Mouse (Mus musculus) neural tube, embryonic 10.5 days (tissue): ENCODE results near the gene Fnbp1.

ENCODE experiments used
- DNase-seq: peaks from one replicate; pipeline ENCODE4 v3.0.0-alpha.2; 2017; ENCODE audit warnings: low spot score; ENCODE audit errors: extremely low spot score

Gene Fnbp1

DNA sequence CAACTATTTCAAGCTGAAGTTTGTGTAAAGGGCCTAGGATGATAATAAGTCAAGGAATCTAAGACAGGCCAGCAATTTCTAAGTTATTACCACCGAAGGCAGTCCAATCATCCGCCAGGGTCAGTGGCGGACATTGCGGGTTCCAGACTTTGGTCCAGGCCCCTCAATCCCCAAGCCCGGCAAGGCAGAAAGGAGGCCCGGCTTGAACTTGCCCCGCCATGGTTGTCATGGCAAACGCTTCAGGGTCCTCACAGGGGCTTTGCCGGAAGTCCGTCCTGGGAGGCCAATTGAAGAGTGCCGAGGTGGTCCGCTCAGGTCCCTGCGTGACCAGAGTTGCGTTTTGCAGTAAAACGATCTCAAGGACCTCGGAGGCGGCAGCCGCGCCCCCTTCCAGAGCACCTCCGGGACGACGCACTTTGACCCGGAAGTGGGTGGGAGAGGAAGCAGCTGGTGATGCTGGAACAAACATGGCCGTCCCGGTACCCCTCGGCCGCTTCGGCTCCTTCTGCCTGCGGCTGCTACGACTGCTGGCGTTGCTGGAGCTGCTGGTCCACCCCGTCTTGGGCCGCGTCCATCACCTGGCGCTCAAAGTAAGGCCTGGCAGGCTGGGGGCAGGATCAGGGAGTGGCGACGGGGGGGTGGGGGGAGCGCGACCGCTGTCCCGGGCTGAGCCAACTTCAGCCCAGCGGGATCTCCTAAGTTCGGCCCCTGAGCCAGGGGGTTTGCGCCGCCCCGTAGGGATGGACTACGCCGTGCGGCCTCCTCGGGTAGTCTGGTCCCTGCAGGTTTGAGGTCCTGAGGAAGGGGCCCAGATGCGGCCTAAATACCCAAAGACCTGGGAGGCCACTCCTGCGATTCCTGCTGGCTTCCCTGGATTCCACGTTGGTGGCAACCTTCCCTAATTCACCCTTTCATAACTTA, 10.3 kb upstream of the Fnbp1 start, which contains the start of gene Gpr107:
Gpr107 (plus strand) TSS at position 425 of the 921 bp plus-strand sequence.
- DNase-seq: peak; percentile 90

DNA sequence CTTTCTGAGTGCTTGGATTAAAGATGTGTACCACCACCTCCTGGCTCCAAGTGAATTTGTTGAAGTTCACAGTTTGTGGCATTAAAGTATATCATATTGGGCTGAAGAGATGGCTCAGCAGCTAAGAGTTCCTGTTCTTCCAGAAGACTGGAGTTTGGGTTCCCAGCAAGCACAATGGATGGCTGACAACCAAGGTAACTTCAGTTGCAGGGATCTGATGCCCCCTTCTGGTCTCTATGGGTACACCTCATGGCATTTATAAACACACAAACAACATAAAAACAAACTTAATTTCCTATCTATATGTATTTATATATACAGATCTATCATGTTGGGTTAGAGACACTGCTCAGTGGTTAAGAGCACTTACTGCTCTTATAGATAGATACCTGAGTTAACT, 9.0 kb upstream of the Fnbp1 start:
- no peak for DNase-seq

DNA sequence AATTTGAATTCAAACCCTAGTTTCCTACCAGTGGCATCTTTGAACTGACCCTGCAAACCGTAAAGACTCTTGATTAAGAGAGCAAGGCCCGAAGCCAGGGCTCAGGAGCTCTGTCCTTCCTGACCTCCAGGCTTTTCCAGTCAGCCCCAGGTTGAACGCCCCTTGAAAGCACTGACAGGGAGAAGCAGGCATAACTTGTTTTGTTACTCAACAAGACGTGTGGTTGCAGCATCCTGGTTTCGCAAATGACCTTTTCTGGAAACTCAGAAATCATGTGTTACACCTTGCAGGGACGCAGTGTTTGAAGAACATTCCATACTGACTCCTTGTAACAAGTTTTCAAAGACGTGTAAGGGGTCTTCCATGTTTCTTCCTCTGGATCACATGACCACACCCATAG, 5.2 kb upstream of the Fnbp1 start:
- DNase-seq: no peak

DNA sequence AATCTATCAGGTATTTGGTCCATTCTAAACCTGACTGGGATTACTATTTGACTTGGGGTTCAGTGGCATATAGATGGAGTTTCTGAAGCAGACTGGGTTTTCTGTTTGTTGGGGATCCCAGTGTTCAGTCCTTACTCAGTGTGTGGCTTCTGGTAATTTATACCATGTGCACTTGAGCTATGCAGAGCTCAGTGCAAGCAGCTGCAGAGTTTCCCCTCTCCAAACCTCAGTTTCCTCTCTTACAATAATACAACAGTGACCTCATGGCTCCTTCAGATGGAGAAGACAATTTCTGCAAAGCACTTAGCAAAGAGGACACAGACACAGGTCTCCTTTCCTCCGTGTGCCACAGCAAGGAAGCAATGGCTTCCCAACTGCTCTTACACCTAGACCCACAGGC, 3.1 kb upstream of the Fnbp1 start:
- DNase-seq: no peak

DNA sequence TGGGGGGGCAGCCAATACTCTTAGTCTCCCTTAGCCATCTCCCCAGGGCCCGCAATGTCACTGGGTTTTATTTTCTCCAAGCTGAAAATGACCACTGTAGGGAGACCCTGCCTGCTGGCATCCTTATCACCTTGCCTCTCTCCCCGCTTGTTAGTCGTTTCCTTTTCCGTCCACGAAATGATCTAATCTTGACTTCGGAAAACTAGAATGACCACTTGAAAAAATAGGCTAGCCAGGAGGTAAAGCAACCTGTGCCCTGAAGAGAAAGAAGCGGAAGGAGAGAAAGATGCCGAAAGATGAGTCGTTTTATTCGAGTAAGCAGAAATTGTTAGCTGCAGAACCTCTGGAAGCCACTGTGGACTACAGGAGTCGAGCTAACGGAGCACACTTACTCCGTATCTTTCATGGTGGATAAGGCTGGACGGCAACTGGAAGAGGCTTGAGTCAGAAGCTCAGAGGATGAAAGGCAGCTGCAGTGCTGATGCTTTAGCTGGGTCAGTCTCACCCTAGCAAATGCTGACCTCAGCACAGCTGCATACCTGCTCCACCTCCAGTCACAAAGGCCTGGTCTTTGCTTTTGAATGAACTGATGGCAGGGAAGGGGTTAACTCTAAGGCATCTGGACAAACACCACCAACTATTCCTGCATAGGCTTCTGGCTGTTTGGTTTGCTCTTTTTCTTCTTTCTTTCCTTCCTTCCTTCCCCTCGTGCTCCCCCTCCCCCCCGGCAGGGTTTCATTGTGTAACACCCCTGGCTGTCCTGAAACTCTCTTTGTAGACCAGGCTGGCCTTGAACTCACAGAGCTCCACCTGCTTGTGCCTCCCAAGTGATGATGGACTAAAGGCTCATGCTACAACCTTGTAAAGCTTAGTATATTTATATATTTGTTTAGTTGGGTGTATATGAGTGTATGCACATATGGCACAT, 2.2 kb upstream of the Fnbp1 start:
- DNase-seq: no peak

DNA sequence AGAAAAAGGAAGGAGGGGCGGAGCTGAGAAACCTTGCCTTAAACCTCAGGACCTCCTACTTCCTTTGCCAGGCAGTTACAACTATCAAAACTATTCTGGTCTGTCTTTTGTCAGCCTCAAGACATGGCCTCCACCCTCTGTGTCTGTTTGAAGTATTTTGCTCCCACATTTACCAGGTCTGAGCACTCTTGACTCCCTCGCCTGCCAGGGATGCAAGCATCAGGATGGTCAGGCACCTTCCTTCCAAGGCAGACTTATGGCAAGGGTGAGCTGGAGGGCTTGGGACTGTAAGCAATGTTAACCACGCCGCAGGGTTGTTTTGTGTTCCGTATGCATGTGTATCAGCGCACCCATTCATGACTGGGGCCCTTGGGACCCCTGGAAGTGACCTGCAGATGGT, 1.5 kb upstream of the Fnbp1 start:
- DNase-seq: no peak

DNA sequence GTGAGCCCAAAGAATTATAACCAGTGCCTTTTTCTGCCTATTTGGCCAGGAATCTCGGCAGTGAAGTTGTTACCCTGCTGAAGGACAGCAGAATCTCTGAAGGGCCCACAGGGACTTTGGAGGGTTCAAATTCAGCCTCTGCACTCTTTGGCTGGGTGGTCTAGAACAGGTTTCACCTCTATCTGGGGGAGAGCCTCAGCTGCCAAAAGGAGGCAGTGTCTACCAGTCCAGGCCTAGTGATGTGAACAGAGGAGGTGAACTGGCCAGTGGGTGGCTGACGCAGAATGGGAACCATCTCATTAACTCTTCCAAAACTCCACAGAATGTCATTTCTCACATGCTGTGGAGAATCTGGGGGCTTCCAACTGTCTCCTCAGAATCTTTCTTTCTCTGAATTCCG, 697 bp upstream of the Fnbp1 start:
- DNase-seq: no peak

DNA sequence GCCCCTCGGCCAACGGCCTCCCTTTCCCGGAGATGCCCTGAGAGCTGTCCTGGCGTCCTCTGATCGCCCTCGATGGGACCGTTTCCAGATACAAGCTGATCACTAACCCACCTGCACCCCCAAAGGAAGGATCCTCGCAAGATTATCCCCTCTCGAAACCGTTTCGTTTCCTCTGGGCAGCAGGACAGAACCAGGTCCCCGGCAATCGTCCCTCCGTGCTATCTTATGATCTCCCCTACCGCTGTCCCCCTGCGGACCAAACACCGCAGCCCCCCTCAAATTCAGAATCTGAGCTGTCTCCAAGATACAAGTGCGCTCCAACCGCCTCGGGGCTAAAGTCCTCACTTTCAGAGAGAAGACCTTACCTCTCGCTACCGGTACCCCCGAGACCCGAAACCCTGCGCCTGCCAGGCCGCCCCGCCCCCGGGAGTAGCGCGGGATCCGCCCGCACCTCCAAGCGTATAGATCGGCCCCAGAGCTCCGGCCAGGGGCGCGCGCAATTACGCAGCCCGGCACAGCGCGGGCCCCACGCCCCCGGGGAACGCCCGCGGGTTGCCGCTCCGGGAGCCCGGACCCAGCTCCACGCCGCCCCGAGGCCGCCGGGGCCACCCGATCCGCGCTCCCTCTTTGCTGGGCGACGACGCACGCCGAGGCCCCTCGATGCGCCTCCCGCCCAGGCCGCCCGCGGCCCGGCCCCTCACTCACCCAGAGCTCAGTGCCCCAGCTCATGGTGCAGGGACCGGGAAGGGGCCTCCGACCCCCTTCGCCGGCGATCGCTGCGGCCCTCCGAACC, 538 bp downstream of the Fnbp1 start:
- DNase-seq: peak; percentile 46

DNA sequence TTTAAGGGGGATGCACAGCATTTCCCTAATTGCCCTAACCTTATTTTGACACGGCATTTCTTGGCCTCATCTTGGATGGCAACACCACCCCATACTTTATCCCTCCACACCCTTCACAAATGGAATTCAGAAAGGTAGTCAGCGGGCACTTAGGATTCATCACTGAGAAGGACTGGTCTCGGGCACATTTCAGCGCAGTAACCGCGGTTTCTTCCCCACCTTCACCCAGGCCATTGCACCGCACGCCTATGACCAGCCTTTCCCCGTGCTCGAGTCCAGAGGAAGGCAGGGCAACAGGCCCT, 1.1 kb downstream of the Fnbp1 start:
- no peak for DNase-seq

DNA sequence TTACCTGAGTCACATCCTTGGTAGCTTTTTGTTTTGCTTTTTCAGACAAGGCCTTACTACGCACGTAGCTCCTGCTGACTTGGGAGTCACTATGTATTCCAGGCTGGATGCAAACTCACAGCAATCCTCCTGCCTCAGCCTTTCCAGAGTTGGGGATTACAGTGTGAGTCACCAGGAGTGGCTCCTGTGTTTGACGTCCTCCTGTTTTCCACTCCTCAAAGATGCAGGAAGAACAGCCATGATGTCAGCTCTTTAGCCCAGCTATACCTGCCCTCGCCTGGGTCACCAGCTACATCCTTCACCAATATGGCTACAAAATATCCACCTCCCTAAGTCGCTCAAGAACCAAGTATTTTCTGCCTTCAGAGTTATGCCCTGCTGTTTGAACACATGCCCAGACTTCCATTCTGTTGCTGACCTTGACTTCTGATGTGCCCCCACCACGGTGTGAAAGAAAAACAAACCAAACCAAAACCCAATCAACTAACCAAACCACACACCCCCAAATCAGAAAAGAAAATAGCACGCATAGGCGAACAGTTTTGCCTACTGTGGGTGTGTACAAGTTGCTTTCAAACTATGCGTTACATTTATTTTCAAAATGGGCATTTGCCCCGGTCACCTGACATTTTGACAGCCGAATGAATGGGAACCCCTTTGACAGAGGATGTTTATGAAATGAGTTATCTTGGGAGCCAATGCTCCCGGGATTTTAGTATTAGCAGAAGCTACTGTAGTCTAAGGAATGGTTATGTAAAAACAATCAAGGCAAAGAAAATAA, 1.6 kb downstream of the Fnbp1 start:
- no peak for DNase-seq

DNA sequence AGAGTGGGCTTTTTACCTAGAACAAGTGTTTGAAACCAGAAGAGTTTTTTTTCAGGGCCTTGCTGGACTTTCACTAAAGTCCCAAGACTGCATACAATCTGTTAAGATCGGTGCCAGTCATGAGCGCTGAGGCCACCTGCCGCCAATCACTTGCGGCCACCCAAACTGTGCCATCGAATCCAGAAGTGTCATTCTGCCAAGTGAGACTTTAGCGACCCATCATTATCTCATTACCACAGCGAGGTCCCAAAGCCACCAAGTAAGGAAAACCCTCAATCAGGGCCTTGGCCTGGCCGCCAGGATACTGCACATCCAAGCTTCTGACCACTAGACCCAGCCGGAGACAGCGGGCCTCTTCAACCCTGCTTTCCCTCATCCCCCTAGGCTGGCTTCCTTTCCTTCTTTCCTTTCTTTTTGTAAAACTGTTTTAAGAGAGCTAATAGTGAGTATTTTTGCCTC, 2.6 kb downstream of the Fnbp1 start:
- DNase-seq: no peak

DNA sequence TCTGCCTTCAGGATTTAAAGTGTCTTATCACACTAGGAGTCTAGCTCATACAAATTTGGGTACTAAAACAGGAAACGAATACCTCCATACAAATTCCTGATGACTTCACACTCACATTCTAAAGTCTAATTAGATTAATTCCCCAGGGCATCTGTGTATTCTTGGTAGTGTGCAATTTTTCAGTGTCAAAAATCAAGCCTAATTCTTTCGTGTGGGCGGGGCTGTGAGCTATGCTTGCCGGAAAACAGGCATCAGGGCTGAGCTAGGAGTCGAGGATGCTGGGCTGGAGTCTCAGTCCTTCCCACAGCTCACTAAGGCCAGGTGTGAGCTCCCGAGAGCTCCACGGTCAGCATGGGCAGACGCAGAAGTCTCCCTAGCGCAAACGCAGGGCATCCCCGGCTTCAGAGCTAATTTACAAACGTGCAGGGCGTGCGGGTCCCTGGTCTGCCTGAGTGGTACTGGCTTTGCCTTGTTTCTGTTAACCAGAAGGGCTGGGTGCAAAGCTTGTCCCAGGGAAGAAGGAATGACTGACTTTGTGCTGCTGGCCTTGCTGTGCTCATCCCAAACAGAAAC, 4.7 kb downstream of the Fnbp1 start:
- DNase-seq: no peak

DNA sequence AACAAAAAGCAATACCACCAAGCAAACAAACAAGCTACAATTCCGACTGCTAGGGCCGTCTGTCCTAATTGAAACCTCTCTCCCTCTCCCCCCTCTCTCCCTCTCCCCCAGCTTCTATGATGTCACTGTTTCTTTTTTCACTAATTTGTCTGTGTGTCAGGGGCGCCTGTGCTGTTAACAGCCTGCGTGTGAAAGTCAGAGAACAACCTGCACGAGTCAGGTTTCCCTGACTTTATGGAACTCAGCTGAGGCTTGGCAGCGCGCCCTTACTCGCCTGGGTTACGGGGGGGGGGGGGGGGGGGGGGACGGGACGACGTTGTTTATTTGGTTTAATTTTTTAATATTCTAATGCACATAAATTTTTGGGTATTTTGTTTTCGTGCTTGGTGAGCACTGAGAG, 5.5 kb downstream of the Fnbp1 start:
- DNase-seq: no peak

DNA sequence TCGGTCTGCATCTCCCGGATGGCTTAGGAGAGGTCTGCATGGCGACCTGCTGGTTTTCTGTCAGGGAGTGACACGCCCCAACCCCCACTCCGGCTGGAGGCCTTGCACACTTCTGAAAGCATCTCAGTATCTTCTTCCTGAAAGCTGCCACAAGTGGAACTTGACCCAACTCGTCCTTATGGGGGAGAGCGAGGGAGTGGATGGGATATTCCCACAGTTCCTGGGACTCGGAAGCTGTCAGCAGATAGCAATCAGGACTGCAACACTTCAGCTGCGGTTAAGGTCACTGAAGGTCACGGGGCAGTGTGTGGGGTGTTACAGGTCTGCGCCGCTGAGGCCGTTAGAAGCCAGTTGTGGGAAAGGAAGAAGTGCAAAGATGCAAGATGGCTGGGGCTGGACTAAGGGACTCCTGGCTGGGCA, 6.3 kb downstream of the Fnbp1 start:
- DNase-seq: no peak

DNA sequence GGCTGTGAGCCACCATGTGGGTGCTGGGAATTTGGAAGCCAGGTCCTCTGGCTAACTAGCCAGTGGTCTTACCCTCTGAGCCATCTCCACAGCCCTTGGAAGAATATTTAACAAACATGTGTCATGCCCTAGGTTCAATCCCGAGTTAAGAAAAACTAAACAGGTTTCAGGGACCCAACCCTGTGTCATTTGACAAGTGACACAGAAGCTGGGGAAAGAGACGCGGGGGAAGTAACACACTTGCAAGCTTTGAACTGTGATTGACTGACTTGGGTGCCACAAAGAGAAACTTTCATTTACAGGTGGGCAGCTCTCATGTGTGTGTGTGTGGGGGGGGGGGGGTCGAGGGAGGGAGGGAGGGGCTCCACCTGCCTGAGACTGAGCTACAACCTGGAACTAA, 7.8 kb downstream of the Fnbp1 start:
- no peak for DNase-seq

DNA sequence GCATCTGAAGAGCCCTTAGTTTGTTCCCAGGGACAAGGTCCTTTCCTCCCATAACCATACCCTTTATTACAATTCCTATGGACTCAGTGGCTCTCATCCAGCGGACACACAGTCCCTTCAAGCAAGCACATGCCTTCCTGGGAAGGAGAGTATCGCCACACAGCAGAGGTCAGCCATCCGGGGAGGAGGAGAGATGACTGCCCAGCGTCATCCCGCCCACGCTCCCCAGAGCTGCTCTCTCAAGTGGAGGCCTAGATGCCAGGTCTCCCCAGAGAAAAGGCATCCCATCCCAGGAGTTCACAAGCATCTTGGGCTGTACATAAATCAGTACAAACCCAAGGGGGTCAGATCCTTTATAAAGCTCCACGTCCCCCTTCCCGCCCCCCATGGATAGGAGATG, 9.1 kb downstream of the Fnbp1 start:
- DNase-seq: no peak

DNA sequence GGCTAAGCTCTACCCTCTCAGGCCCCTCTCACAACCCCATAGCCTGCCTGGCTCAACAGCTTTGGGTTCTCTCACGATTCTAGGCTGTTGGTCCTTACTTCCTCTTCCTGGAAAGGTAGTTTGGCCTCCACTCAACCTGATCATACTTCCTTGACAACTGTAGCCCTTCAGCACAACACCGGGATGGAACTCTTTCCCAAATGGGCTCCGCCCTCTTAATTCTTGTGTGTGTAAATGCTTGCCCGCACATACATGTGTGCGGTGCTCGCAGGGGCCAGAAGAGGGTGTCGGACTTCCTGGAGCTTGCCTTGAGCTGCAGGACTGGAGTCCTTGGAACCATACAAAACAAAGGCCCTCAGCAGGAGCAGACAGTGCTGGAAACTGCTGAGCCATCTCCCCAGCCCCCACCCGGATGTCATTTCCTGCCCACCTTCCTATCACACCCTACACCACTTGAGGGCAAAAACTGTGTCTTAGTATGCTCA, 11.0 kb downstream of the Fnbp1 start:
- DNase-seq: no peak

DNA sequence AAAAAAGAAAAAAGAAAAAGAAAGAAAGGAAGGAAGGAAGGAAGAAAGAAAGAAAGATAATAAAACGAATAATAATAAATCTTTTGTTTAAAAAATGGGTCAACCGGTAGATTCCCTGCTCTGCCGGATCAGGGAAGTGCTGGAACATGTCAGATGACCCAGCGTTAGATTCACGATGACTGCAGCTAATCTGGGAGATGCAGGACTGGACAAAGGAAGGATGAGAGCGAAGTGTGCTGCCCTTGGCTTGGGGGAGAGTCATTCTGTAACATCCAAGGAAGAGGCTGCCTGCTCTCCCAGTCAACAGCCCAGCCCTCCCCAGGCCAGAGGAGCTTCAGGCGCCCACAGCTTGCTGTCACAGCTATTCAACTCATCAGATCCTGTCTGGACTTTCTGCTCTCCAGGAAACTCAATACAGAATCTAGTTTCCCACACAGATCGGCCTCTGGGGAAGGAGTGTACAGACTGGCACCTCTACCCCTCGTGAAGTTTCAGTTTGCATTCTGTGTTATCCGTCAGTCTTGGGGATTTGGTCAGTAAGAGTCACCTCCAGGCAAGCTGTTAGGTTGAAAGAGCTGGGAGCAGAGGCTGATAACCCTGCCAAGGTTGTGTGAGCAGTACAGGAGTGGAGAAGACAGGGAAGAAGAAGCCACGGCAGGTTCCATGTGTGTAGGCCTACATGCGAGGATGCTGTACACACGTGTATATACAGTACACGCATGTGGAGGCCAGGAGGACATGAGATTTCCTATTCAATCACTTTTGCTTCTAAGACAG, 11.9 kb downstream of the Fnbp1 start:
- DNase-seq: no peak

DNA sequence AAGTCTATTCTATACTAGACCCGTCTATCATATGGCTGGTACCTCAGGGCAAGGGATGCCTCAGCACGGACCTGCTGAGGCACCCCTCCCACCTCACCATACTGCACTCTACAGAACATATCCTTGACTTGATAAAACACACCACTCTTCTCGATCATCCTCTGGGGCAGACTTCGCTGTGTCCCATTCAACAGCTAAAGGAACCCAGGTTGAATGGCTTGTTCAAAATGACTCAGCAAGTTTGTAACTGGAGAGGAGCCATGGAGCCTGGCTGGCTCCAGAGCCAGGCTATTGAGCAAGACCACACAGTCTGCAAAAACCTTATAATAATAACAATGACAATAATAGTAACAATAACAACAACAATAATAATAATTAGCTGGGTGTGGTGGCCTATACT, 13.9 kb downstream of the Fnbp1 start:
- DNase-seq: no peak
